Mouse (Mus musculus) C2C12 (cell line): Measurements from ENCODE around the gene Pfn1. TPM values are rescaled to one million over a fixed set of nuclear protein-coding genes. Genes with fewer than 3 reads are reported as not detected.
A peak's percentile ranks its signal among the peaks of the same experiment; 100 is the strongest.

Experiments used
- H3K27me3 ChIP-seq: one replicate; pipeline ENCODE4 v1.6.1; 2011; ENCODE audit not compliant: control insufficient read depth, insufficient read depth, insufficient read length
- H3K36me3 ChIP-seq: one replicate; pipeline ENCODE4 v1.6.1; 2011; ENCODE audit not compliant: control insufficient read depth, insufficient read depth
- H3K4me3 ChIP-seq: one replicate; pipeline ENCODE4 v1.5.1; 2011; ENCODE audit warnings: mild to moderate bottlenecking, control low read depth; ENCODE audit not compliant: poor library complexity, insufficient read depth, severe bottlenecking
- H3K79me2 ChIP-seq: one replicate; pipeline ENCODE4 v1.6.1; 2011; ENCODE audit not compliant: control insufficient read depth, insufficient read depth
- H3K79me3 ChIP-seq: one replicate; pipeline ENCODE4 v1.6.1; 2011; ENCODE audit warnings: low read depth, control low read depth
- H3ac ChIP-seq: one replicate; pipeline ENCODE3; 2011; ENCODE audit warnings: low read depth; ENCODE audit not compliant: control insufficient read depth, insufficient read length
- CEBPB ChIP-seq: IDR thresholded peaks from one replicate; pipeline ENCODE4 v1.6.1; 2011; ENCODE audit warnings: low read depth, mild to moderate bottlenecking, control low read depth, moderate library complexity
- CTCF ChIP-seq: IDR thresholded peaks from one replicate; pipeline ENCODE4 v1.5.1; 2011; ENCODE audit not compliant: control insufficient read depth, insufficient read depth, insufficient read length
- FOSL1 ChIP-seq: IDR thresholded peaks from one replicate; pipeline ENCODE4 v1.8.0; 2011; ENCODE audit warnings: mild to moderate bottlenecking, low read length; ENCODE audit not compliant: poor library complexity, insufficient read depth, severe bottlenecking
- MAX ChIP-seq: IDR thresholded peaks from one replicate; pipeline ENCODE4 v1.6.1; 2011; ENCODE audit warnings: mild to moderate bottlenecking, control low read depth
- MYOD1 ChIP-seq: IDR thresholded peaks from one replicate; pipeline ENCODE4 v1.6.1; 2011; ENCODE audit warnings: low read depth; ENCODE audit not compliant: control insufficient read depth, insufficient read length
- MYOG ChIP-seq: IDR thresholded peaks from one replicate; pipeline ENCODE4 v1.6.1; 2011; ENCODE audit not compliant: control insufficient read depth, insufficient read length; ENCODE audit errors: extremely low read depth
- USF1 ChIP-seq: IDR thresholded peaks from one replicate; pipeline ENCODE4 v1.6.1; 2011; ENCODE audit warnings: low read depth, mild to moderate bottlenecking, control low read depth, moderate library complexity
- polyA plus RNA-seq: library from polyadenylated mRNA; unstranded; fragments of >200 nt; fragmentation: generic; extraction: Trizol; gene quantifications from one replicate; pipeline ENCODE4 v1.2.1, GENCODE M21; 2012; ENCODE audit warnings: missing spikeins

Gene Pfn1
- polyA plus RNA-seq, 1 experiment: 4,207 TPM

DNA sequence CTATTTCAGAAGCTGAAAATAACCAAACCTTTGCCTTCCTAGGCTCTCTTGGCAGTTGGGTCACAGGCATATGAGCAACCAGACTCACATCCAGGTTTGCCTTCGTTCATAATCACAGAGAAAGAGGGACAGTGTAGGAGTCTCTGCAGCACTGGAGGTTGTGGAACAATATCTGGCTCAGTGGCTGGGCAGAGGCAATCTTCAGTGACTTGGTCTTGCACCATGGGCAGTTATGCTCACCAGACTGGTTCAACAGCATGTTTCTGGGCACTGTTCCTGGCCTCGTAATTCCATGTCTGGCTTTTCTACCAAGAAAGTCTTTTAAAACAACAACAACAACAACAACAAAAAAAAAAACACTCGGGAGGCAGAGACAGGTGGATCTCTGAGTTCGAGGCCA, 18.8 kb downstream of the Pfn1 start:
- Histone ChIP-seq H3ac (no peak overlapping the region), H3K79me2 (no peaks in the 10 kb centered on the region), H3K79me3 (no peaks in the 10 kb centered on the region), H3K4me3 (no peak overlapping the region), H3K27me3 (no peaks in the 10 kb centered on the region), H3K36me3 (no peaks in the 10 kb centered on the region)
- TF ChIP-seq MAX: no peak
- TF ChIP-seq FOSL1: no peak
- TF ChIP-seq USF1: no peak
- no peak for TF ChIP-seq MYOG
- TF ChIP-seq CTCF: no peak
- TF ChIP-seq MYOD1: no peak
- no peak for TF ChIP-seq CEBPB

DNA sequence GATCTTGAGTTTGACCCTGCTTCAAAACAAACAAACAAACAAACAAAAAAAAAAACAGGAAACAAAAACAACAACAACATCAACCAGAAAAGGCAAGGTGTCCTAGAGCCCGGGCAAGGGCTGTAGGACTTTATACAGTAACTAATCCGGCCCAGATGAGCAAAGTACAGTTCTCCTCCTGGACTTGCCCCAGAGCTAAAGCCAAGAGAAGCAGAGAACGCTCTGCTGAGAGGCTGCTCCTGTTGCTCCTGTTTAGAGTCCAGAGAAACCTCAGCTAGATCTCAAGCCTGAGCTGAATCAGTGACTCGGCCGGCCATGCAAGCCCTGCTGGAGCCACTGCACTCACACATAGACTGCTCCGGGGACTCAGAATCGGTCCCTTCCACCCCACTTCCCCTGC, 24.3 kb downstream of the Pfn1 start:
- H3K79me2 ChIP-seq: no peaks in the 10 kb centered on the region
- TF ChIP-seq CEBPB: no peak
- no peak for TF ChIP-seq FOSL1
- no peak for TF ChIP-seq MAX
- no peak for TF ChIP-seq MYOD1
- no peak for TF ChIP-seq CTCF
- no peak for TF ChIP-seq MYOG
- TF ChIP-seq USF1: no peak
- H3K27me3 ChIP-seq: no peaks in the 10 kb centered on the region
- no peak overlapping the region for H3K4me3 ChIP-seq
- no peaks in the 10 kb centered on the region for H3K36me3 ChIP-seq
- H3ac ChIP-seq: no peak overlapping the region
- no peaks in the 10 kb centered on the region for H3K79me3 ChIP-seq

DNA sequence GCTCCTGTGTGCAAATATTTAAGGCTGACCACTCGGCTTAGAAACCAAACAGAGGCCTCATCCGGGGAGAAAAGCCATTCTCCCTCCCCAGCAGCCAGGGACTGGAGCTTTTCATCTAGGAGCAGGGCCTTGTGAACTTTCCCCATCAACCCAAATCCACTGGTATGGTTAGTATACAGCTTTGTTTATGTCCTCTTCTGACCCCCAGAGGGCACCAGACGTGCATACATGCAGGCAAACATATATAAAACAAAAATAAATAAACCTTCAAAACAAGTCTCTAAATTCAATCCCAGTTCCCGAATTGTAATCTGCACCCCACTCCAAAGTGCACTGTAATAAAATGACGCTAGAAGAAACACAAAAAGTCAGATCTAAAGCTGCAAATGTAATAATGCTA, 24.9 kb downstream of the Pfn1 start:
- no peaks in the 10 kb centered on the region for H3K79me2 ChIP-seq
- H3K79me3 ChIP-seq: no peaks in the 10 kb centered on the region
- no peak overlapping the region for H3K4me3 ChIP-seq
- H3ac ChIP-seq: no peak overlapping the region
- H3K36me3 ChIP-seq: no peaks in the 10 kb centered on the region
- H3K27me3 ChIP-seq: no peaks in the 10 kb centered on the region
- TF ChIP-seq MAX: no peak
- TF ChIP-seq MYOD1: no peak
- no peak for TF ChIP-seq USF1
- peak; percentile 18 for TF ChIP-seq CTCF

DNA sequence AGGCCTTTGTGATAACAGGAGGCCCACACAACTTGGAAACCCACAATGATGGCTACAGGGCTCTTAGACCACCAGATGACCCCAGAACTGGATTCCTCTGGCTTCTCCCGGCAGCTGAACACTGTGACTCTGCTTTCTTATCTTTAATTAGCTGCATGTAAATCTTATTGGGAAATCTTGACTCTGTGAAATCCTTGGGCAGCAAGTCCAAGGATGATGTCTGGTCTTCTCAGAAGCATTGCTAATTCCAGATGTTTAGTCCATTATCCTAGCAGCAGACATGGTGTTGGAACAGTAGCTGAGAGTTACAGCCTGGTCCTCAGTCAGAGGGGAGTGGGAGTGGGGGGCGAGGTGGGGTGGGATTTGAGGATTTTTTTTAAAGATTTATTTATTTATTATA, 26.0 kb downstream of the Pfn1 start:
- Histone ChIP-seq H3ac (no peak overlapping the region), H3K4me3 (no peak overlapping the region), H3K79me3 (no peaks in the 10 kb centered on the region), H3K79me2 (no peaks in the 10 kb centered on the region), H3K27me3 (no peaks in the 10 kb centered on the region), H3K36me3 (no peaks in the 10 kb centered on the region)
- TF ChIP-seq USF1: no peak
- no peak for TF ChIP-seq MAX
- no peak for TF ChIP-seq MYOG
- no peak for TF ChIP-seq CEBPB
- no peak for TF ChIP-seq CTCF
- TF ChIP-seq FOSL1: no peak
- TF ChIP-seq MYOD1: no peak

DNA sequence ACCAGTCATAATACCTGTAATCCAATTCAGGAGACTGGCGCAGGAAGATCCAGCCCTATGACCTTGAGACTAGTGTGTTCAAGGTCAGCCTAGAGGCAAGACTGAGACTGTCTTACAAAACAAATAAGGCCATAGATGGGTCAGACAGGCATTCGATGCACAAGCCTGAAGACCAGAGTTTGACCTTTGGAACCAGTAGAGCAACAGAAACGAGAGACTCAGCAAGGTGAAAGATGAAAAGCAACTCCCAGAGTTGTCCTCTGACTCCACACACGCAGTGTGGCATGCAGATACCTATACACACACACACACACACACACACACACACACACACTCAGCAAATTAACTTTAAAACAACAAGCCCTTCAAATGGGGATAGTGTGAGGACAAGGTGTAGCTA, 27.6 kb downstream of the Pfn1 start:
- Histone ChIP-seq H3K36me3 (no peaks in the 10 kb centered on the region), H3K27me3 (no peaks in the 10 kb centered on the region), H3ac (no peak overlapping the region), H3K4me3 (no peak overlapping the region), H3K79me3 (no peaks in the 10 kb centered on the region), H3K79me2 (no peaks in the 10 kb centered on the region)
- TF ChIP-seq MYOG: no peak
- no peak for TF ChIP-seq USF1
- TF ChIP-seq MYOD1: no peak
- no peak for TF ChIP-seq CEBPB
- no peak for TF ChIP-seq CTCF
- TF ChIP-seq FOSL1: no peak
- no peak for TF ChIP-seq MAX

DNA sequence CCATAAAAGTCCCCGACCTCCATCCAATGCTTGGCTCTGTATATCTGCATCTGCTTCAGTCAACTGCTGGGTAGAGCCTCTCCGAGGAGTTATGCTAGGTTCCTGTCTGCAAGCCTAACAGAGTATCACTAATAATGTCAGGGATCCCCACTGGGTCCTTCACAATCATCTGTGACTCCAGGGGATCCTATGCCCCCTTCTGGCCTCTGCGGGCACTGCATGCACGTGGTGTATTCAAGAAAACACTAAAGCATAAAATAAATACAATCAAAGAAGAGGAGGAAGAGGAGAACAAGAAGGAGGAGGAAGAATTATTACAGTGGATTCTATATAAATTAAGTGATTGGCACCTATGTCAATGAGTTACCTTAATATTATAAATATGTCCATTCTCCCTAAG, 29.0 kb downstream of the Pfn1 start:
- Histone ChIP-seq H3K4me3 (no peak overlapping the region), H3K79me3 (no peaks in the 10 kb centered on the region), H3K36me3 (no peaks in the 10 kb centered on the region), H3K79me2 (no peaks in the 10 kb centered on the region), H3ac (no peak overlapping the region), H3K27me3 (no peaks in the 10 kb centered on the region)
- peak; percentile 87 for TF ChIP-seq MAX
- no peak for TF ChIP-seq CEBPB
- TF ChIP-seq CTCF: peak; percentile 21
